Mouse (Mus musculus): ENCODE measurements at regions not wholly inside any gene's neighbourhood (a gene's known extent, or its start where the extent isn't known, plus 50 kb on each side); places are given as distances from the start of the nearest gene placed in this dataset.
"Not testable (repeated sequence)": the region's sequence is repeated elsewhere in the genome, so short reads cannot be mapped to it uniquely, and the experiment has no call there.

GRCm38 (mm10) chr10:62055408-62055807 is 76.5 kb upstream of the Col13a1 start:
- Histone ChIP-seq H3K36me3 (no peaks in the 10 kb centered on the region), H3K9me3 (no peaks in the 10 kb centered on the region), H3K4me3 (replicated peaks) (no peak overlapping the region), H3K4me2 (replicated peaks) (no peak overlapping the region), H3K9ac (no peak overlapping the region), H3K4me1 (replicated peaks) (peaks cover 14% of the 10 kb centered on the region), H3K27me3 (replicated peaks) (no peaks in the 10 kb centered on the region), H3K27ac (no peak overlapping the region)
- 47% methylated on average over 2 of the region's 2 CpGs for WGBS
- ATAC-seq = no peak

DNA sequence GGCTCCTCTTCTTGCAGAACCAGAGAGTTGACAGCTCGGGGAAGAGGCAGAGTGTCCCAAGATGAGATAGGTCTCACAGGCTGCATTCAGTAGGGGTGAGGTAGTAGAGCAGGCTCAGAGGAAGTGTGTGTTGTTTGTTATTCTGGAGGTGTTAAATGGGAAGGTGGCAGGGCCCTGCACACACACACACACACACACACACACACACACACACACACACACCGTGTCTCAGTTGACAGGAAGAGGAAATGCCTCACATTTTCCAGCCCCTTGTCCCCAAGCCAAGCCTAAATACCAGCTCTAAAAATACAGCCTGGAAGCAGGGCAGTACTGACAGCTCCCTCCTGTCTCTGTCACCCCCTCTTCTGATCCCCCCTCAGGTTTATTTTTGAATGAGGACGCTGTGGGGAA is 70.9 kb upstream of the Col13a1 start:
- no peaks in the 10 kb centered on the region for H3K36me3 ChIP-seq
- no peaks in the 10 kb centered on the region for H3K27me3 ChIP-seq (replicated peaks)
- peaks cover 4% of the 10 kb centered on the region; the same call in 1 of the 2 replicates for H3K4me1 ChIP-seq (replicated peaks)
- 0 out of 2 replicates have a peak overlapping the region, but pooled peaks have one; percentile 13 for H3K9ac ChIP-seq
- WGBS = 19% methylated on average over 3 of the region's 3 CpGs
- no peak overlapping the region for H3K4me2 ChIP-seq (replicated peaks)
- H3K4me3 ChIP-seq (replicated peaks) = no peak overlapping the region
- H3K9me3 ChIP-seq = no peaks in the 10 kb centered on the region
- no peak for ATAC-seq
- no peak overlapping the region for H3K27ac ChIP-seq

GRCm38 (mm10) chr10:62044408-62044807 is 65.5 kb upstream of the Col13a1 start:
- H3K4me1 ChIP-seq (replicated peaks) = peaks cover 12% of the 10 kb centered on the region; the same call in 1 of the 2 replicates
- no peak overlapping the region for H3K9ac ChIP-seq
- 63% methylated on average over 3 of the region's 3 CpGs for WGBS
- H3K27me3 ChIP-seq (replicated peaks) = no peaks in the 10 kb centered on the region
- H3K4me2 ChIP-seq (replicated peaks) = no peak overlapping the region
- H3K4me3 ChIP-seq (replicated peaks) = no peak overlapping the region
- no peaks in the 10 kb centered on the region for H3K9me3 ChIP-seq
- H3K27ac ChIP-seq = no peak overlapping the region
- ATAC-seq = no peak
- H3K36me3 ChIP-seq = no peaks in the 10 kb centered on the region

- Histone ChIP-seq H3K4me1 (replicated peaks) (peaks cover 12% of the 10 kb centered on the region; the same call in 1 of the 2 replicates), H3K36me3 (no peaks in the 10 kb centered on the region), H3K4me3 (replicated peaks) (no peak overlapping the region), H3K27me3 (replicated peaks) (no peaks in the 10 kb centered on the region), H3K27ac (no peak overlapping the region), H3K9ac (no peak overlapping the region), H3K9me3 (no peaks in the 10 kb centered on the region), H3K4me2 (replicated peaks) (no peak overlapping the region)
- no peak for ATAC-seq
- 87% methylated on average over 8 of the region's 8 CpGs for WGBS
Observed at GRCm38 (mm10) chr10:62039915-62040314, 61.0 kb upstream of the Col13a1 start.

DNA sequence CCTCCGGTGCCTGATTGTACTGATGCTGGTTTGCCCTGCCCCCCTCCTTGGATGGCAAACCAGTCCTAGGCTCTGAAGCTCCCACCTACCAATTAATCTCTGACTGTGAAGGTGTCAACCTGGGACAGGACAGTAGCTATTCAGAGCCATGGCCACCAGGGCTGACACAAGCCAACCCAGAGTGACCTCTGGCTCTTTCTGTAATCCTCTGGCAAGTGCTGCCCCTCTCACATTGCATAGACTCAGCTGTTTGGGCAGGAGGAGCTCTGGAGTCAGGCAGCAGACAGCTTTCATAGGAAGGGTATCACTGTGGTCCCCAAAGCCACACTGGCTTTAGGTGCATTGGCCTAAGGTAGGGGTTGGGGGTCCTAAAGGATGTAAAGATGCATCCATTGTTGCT is 59.7 kb upstream of the Col13a1 start:
- Histone ChIP-seq H3K27ac (no peak overlapping the region), H3K9me3 (no peaks in the 10 kb centered on the region), H3K4me3 (replicated peaks) (no peak overlapping the region), H3K36me3 (no peaks in the 10 kb centered on the region), H3K27me3 (replicated peaks) (no peaks in the 10 kb centered on the region), H3K4me2 (replicated peaks) (no peak overlapping the region), H3K4me1 (replicated peaks) (0 out of 2 replicates have a peak, but pooled peaks cover 4% of the 10 kb centered on the region), H3K9ac (no peak overlapping the region)
- no peak for ATAC-seq
- WGBS = 93% methylated on average over 1 of the region's 1 CpGs

GRCm38 (mm10) chr10:62037402-62038199 is 58.7 kb upstream of the Col13a1 start:
- H3K4me2 ChIP-seq (replicated peaks) = no peak overlapping the region
- H3K9me3 ChIP-seq = no peaks in the 10 kb centered on the region
- peak overlapping the region; percentile 17; the same call in 1 of the 2 replicates for H3K27ac ChIP-seq
- peak; percentile 75 for ATAC-seq
- no peaks in the 10 kb centered on the region for H3K4me1 ChIP-seq (replicated peaks)
- no peak overlapping the region for H3K9ac ChIP-seq
- H3K4me3 ChIP-seq (replicated peaks) = no peak overlapping the region
- no peaks in the 10 kb centered on the region for H3K36me3 ChIP-seq
- 60% methylated on average over 9 of the region's 9 CpGs for WGBS
- H3K27me3 ChIP-seq (replicated peaks) = no peaks in the 10 kb centered on the region

GRCm38 (mm10) chr10:62036815-62037214 is 57.9 kb upstream of the Col13a1 start:
- 61% methylated on average over 1 of the region's 1 CpGs for WGBS

GRCm38 (mm10) chr10:62034291-62034690 is 55.4 kb upstream of the Col13a1 start:
- 75% methylated on average over 6 of the region's 6 CpGs for WGBS
- no peak overlapping the region for H3K27ac ChIP-seq
- H3K27me3 ChIP-seq (replicated peaks) = no peaks in the 10 kb centered on the region
- H3K4me2 ChIP-seq (replicated peaks) = no peak overlapping the region
- no peaks in the 10 kb centered on the region for H3K36me3 ChIP-seq
- H3K9me3 ChIP-seq = no peaks in the 10 kb centered on the region
- ATAC-seq = no peak
- H3K4me1 ChIP-seq (replicated peaks) = no peaks in the 10 kb centered on the region
- no peak overlapping the region for H3K9ac ChIP-seq
- H3K4me3 ChIP-seq (replicated peaks) = no peak overlapping the region

More at GRCm38 (mm10) chr10:62036815-62037214, 57.9 kb upstream of the Col13a1 start:
- H3K27me3 ChIP-seq (replicated peaks) = no peaks in the 10 kb centered on the region
- no peaks in the 10 kb centered on the region for H3K4me1 ChIP-seq (replicated peaks)
- no peak overlapping the region for H3K4me2 ChIP-seq (replicated peaks)
- no peaks in the 10 kb centered on the region for H3K9me3 ChIP-seq
- no peak overlapping the region for H3K27ac ChIP-seq
- H3K4me3 ChIP-seq (replicated peaks) = no peak overlapping the region
- H3K36me3 ChIP-seq = no peaks in the 10 kb centered on the region
- H3K9ac ChIP-seq = no peak overlapping the region
- ATAC-seq = no peak

DNA sequence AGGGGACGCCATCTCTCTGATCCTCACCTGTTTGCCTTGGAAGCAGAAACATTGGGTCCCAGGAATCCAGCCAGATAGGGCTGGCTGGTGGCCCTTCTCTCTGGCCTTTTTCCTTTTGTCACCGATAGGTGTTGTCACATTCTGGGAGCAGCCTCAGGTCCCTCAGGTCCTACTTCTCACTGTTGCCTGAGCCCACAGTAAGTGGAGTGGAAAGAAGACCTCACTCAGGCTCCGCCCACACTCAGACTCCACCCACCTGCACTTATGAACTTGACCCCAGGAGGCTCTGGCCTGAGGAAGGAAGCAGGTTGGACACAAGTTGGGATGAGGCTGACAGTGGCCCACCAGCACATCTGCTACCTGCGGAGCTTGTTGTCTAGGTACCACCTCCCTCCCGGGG is 54.8 kb upstream of the Col13a1 start:
- Histone ChIP-seq H3K36me3 (no peaks in the 10 kb centered on the region), H3K4me3 (replicated peaks) (no peak overlapping the region), H3K4me1 (replicated peaks) (no peaks in the 10 kb centered on the region), H3K27ac (no peak overlapping the region), H3K9me3 (no peaks in the 10 kb centered on the region), H3K4me2 (replicated peaks) (no peak overlapping the region), H3K27me3 (replicated peaks) (no peaks in the 10 kb centered on the region), H3K9ac (no peak overlapping the region)
- no peak for ATAC-seq
- WGBS = 80% methylated on average over 5 of the region's 5 CpGs

DNA sequence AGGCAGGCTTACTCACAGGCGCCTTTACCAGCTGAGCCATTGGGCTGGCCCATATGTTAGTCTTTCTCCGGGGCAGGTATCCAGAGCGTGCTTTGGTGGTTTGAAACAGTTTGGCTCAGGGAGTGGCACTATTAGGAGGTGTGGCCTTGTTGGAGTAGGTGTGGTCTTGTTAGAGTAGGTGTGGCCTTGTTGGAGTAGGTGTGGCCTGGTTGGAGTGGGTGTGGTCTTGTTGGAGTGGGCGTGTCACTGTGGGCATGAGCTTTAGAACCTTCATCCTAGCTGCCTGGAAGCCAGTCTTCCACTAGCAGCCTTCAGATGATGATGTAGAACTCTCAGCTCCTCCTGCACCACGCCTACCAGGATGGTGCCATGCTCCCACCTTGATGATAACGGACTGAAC is 53.1 kb upstream of the Col13a1 start:
- not testable (repeated sequence) for H3K36me3 ChIP-seq; H3K4me1 ChIP-seq (replicated peaks); ATAC-seq; H3K27me3 ChIP-seq (replicated peaks); H3K27ac ChIP-seq; H3K4me2 ChIP-seq (replicated peaks); H3K4me3 ChIP-seq (replicated peaks); H3K9me3 ChIP-seq; H3K9ac ChIP-seq
- 90% methylated on average over 6 of the region's 6 CpGs for WGBS

DNA sequence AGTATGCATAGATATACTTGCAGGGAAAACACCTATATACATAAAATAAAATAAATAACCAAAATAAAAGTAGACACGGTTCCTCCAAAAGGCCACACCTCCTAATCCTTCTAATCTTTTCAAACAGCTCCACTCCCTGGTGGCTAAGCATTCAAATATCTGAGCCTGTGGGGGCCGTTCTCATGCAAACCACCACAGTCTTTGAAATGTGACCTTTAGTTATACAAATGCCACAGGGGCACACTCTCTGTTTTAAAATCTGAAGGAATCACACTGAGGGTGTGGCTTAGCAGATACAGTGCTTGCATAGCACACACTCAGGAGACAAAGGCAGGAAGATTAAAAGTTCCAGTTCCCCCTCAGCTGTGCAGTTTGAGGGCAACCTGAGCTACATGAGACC is 50.4 kb upstream of the Col13a1 start:
- Histone ChIP-seq H3K36me3 (no peaks in the 10 kb centered on the region), H3K27me3 (replicated peaks) (no peaks in the 10 kb centered on the region), H3K9ac (no peak overlapping the region), H3K4me2 (replicated peaks) (no peak overlapping the region), H3K4me1 (replicated peaks) (no peaks in the 10 kb centered on the region), H3K4me3 (replicated peaks) (no peak overlapping the region), H3K9me3 (no peaks in the 10 kb centered on the region), H3K27ac (no peak overlapping the region)
- no peak for ATAC-seq
- WGBS = 82% methylated on average over 2 of the region's 2 CpGs

Measured in intestine, embryonic 15.5 days (tissue).